Mouse (Mus musculus) spleen, adult 2 months (tissue): ENCODE results near the gene Nfib.

Experiments used
- CTCF ChIP-seq: fragments of 200-500 bp; IDR thresholded peaks from 2 replicates; pipeline ENCODE4 v1.5.1; 2011; ENCODE audit warnings: mild to moderate bottlenecking, inconsistent platforms; ENCODE audit not compliant: insufficient read depth, insufficient read length, insufficient replicate concordance; ENCODE audit errors: extremely low read depth
- POLR2A ChIP-seq: fragments of 200-500 bp; IDR thresholded peaks from 2 replicates; pipeline ENCODE4 v1.6.1; 2011; ENCODE audit warnings: low read depth, low read length, inconsistent platforms

- TF ChIP-seq CTCF (no peak), POLR2A (no peak)
Observed at GRCm38 (mm10) chr4:82614466-82614805, 91.1 kb downstream of the Nfib start.
